Mouse (Mus musculus) ES-E14 (cell line): ENCODE results near the gene Eef1g.

Experiments
- CHD2 ChIP-seq: IDR thresholded peaks from 2 replicates; pipeline ENCODE4 v1.6.1; 2014; ENCODE audit warnings: mild to moderate bottlenecking, low read depth, low read length, inconsistent platforms
- HCFC1 ChIP-seq: IDR thresholded peaks from 2 replicates; pipeline ENCODE4 v1.6.1; 2012; ENCODE audit warnings: low read length, inconsistent platforms, borderline replicate concordance; ENCODE audit not compliant: insufficient read depth
- MAFK ChIP-seq: IDR thresholded peaks from 2 replicates; pipeline ENCODE4 v1.6.1; 2014; ENCODE audit warnings: mild to moderate bottlenecking, low read depth, low read length, inconsistent platforms; ENCODE audit not compliant: insufficient read depth
- ZC3H11A ChIP-seq: IDR thresholded peaks from 2 replicates; pipeline ENCODE4 v1.6.1; 2012; ENCODE audit warnings: low read depth, mild to moderate bottlenecking, inconsistent platforms, low read length, borderline replicate concordance
- ZNF384 ChIP-seq: IDR thresholded peaks from 2 replicates; pipeline ENCODE4 v1.6.1; 2012; ENCODE audit warnings: low read depth, low read length, inconsistent platforms

DNA sequence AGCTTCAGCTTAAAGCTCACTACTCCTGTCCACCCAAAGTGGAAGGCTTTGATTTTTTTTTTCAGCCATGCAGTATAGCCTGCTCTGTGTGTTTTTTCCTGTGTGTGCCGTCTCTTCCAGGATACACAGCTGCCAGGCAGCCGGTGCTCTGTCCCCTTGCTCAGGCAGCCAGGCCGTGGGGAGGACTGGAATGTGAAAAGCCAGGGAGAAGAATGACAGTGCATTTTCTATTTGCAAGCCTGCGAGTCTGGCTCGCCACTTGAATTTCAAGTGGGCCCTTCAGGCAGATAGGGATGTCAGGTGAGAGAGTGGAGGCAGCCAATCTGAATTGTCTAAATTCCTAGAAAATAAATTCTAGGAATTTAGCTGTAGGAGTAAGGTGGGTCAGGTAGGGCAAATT, 61.0 kb downstream of the Eef1g start:
- TF ChIP-seq HCFC1 (no peak), ZC3H11A (no peak), CHD2 (no peak), MAFK (peak; percentile 87), ZNF384 (no peak)
